Mouse (Mus musculus) left cerebral cortex, adult 18-20 months (tissue): Measurements from ENCODE around the gene Timp3. TPM values are rescaled to one million over a fixed set of nuclear protein-coding genes. Genes with fewer than 3 reads are reported as not detected.
"Not testable (repeated sequence)": the region's sequence is repeated elsewhere in the genome, so short reads cannot be mapped to it uniquely, and the experiment has no call there.

Experiments
- DNase-seq, 2 experiments: peaks; one replicate each; pipeline ENCODE4 v3.0.0; 2021 to 2022; ENCODE audit warnings: low spot score in 2 of 2, mixed read lengths in 1 of 2
- total RNA-seq, 2 experiments: library from RNA; stranded (reverse); gene quantifications; 2 replicates each; pipeline ENCODE4 v1.2.3; 2021

Gene Timp3
- total RNA-seq, 2 experiments from 2014 or later = 58.8 to 67.6 TPM

DNA sequence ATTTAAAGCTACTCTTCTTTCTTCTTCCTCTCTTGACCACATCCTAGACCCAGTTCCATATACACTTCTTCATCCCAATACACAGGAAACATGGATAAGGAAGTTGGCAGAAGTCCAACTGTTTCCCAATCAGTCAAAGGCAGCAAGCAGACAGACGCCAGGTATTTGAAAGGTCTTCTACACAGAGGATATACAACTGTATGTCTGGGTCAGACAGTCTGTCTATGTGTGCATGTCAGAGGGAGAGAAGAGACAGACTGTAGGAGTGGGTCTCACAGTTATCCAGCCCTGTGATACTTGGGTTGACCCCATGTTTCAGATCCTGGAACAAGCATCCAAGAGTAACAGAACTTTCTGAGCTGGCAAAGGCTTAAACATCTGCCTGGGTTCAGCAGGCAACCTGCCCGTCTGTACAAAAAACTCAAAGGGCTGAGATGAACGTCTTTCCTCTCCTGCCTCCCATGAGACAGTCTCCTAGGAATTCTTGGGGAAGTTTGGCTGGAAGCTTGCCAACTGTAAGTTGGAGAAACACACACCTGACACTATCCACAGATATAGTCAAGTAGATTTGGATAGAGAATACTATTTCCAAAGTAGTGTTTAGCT lies 46.2 kb downstream of the Timp3 start:
- no peak for DNase-seq

- no peak for DNase-seq
Observed at GRCm38 (mm10) chr10:86351287-86351686, 51.1 kb downstream of the Timp3 start.

- no peak for DNase-seq
Observed at GRCm38 (mm10) chr10:86352521-86352920, 52.3 kb downstream of the Timp3 start.

DNA sequence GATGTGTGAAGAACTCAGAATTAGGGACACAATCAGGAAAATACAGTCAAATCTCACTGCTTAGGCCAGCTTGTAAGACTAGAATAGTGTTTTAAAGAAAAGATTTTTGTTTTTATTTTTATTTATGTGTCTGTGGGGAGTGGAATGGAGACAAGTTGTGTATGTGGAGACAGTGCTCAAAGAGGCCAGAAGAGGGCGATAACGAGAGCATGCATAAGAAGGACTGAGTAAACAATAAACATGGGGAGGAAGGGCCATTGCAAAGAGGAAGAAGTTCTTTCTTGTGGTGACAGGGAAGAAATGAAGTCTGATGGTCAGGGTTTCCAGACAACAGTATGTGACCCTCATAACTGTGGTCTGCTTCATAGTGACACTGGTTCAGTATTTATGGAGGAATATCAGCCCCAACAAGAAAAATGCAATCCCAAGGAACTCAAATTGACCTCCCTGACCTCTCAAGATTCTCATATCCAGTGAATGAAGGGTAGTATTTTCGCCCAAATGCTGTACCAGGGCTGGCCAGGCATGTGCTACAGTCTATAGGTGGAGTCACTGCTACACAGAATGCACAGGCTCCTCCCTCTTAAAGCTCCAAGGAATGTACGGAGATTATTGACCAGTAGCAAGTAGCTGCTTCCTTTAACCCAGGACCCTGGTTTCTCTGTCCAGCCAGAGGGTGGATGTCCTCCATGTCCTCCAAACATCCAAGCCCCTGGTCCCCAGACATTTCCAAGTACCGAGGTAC lies 56.8 kb downstream of the Timp3 start:
- DNase-seq = no peak

DNA sequence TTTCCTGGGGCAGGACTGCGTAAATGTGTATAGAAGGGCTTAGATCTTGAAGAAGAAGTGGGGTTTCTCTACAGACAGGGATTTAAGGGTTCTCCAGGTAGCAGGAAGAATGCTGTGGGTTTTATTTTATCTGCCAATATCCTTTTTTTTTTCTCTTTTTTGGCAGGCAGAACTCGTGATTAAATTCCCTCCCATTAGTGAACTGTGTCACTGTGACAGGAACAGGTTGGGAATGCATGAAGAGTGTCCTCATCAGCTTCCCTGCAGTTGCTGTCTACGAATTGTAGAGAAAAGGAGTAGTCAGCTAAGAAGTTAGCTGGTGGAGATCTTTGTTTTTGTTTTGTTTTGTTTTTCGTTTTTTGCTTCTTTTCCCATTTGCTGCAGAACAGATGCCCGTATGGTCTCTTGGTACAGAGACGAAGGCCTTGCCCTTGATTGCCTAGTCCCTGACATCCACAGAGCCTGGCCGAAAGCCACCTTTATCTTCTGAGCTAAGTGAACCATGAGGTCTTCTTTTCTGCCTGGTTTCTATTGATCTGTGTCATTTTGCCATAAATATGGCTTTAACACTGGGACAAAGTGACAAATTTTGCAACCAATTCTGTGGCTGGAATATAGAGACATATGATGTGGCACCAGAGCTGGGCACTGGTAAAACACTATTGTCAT lies 58.3 kb downstream of the Timp3 start:
- DNase-seq = no peak

- DNase-seq = no peak
Observed at GRCm38 (mm10) chr10:86359208-86359607, 59.0 kb downstream of the Timp3 start.

DNA sequence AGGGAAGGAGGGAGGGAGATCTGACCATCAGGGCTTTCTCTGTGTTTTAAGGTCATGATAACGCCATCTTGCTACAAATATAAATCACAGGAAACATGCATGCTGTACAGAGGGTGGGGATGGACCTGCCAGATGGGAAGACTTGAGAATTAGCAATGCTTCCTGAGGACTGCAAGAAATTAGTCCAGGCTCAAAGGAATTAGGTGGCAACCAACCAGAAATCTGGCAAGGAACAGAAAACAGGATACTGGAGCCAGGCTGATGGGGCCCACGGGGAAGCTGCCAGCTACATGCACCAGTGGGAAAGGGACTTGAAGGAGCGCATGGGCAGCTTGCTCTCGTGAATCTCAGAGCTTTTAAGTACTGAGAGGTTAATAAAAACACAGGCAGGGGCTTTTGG lies 59.5 kb downstream of the Timp3 start:
- DNase-seq = no peak

- DNase-seq = no peak
Observed at GRCm38 (mm10) chr10:86363669-86364309, 63.6 kb downstream of the Timp3 start.

DNA sequence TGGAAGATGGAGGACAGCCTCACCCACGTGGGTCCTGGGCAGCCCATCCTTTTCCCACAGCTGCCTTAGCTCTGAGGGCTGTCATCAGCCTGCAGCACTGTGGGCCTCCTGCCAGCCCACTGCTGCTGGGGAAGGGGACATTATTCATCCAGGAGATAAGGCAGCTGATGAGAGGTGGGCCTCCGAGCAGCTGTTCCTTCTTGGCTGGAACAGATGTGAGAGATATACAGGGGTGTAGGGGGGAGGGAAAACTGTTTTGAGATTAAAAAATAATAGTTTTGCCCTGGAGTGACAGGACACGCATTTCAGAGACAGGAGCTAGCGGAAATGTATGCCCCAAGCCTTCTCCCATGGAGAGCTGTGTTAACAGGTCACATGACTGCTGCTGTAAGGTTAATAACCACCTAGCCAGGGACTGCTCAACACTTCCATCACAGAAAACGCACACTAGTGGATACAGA lies 65.5 kb downstream of the Timp3 start:
- DNase-seq = no peak

- no peak for DNase-seq
Observed at GRCm38 (mm10) chr10:86367346-86367745, 67.2 kb downstream of the Timp3 start.

- no peak for DNase-seq
Observed at GRCm38 (mm10) chr10:86368811-86369210, 68.6 kb downstream of the Timp3 start.

- no peak for DNase-seq
Observed at GRCm38 (mm10) chr10:86369346-86369745, 69.2 kb downstream of the Timp3 start.

GRCm38 (mm10) chr10:86371561-86371960 lies 71.4 kb downstream of the Timp3 start:
- no peak for DNase-seq

- no peak for DNase-seq
Observed at GRCm38 (mm10) chr10:86374061-86374460, 73.9 kb downstream of the Timp3 start.

DNA sequence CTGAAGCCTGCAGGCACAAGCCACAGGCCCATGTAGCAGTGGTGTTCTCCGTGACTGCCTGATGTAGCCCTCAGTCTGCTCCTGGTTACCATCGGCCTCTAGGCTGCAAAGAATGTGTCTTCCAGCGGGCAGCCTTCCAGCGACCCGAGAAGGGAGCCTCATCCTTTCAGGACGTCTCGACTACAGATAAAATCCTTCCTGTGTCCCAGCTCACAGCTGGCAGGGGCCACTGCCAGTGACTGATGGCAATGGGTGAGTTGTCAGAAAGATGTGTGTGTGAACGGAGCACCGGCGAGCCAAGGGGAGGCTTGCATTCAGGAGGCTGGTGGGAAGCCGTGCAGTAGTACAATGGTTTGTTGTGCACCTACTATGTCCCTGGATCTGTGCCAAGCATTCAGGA lies 75.7 kb downstream of the Timp3 start:
- DNase-seq = no peak

DNA sequence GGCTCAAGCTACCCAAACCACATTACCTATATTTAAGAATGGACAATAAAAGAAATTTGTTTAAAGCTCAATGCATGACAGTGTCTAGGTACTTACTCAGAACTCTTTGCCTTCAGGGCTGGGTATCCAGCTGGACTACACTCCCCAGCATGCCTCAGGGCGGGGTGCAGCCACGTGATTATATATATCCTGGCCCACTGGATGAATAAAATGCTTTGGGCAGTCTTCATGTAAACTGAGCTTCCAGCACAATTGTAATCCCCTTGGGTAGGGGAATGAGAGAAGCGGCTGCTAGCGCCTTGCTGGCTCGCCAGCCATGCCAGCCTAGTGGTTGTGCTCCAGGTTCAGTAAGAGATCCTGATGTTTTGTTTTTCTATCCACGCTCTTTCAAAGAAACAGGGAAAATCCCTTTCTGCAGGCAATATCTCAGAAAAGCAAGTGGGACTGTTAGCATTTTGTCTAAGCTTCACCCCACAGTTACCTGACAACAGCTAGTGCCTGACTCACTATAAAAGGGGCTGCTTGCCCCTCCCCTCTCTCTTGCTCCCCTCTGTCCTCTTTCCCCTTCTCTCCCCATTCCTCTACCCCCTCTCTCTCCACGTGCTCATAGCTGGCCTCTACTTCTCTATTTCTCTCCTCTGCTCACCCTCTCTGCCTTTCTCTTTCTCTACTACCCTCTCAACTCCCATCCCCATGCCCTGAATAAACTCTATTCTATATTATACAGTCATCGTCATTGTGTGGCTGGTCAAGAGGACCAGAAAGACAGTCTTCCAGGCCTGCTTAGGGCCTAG lies 76.4 kb downstream of the Timp3 start:
- no peak for DNase-seq

DNA sequence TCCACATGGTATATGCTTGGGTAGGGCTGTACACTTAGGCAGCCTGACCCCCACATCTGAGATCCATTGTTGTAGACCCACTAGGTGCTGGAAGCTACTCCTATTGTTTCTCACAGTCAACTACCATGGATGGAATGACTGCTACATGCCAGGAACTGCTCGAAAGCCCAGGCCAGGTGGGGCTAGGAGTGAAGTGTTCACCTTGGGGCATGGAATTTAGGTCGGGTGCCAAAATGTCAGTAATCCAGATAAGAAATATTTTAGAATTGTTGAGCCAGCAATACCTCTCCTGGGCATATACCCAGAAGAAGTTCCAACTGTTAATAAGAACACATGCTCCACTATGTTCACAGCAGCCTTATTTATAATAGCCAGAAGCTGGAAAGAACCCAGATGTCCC lies 78.6 kb downstream of the Timp3 start:
- DNase-seq = not testable (repeated sequence)

DNA sequence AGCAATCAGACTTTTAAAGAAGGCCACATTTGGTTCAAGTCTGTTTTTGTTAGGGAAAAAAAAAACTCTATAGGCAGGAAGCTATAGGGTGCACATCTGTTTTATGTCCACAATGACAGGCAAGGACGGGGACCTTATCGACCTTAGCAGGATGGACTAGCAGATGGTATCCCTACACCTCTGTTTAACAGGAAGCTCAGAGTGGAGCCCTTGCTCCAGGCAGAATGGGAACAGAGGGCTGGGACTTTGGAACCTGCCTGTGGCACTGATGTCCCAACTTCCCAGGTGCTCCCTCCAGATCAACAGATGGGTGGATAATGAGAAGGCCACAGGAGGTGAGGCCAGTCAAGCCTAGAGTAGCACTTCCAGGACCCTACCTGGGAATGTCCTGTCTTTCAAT lies 80.5 kb downstream of the Timp3 start:
- no peak for DNase-seq

DNA sequence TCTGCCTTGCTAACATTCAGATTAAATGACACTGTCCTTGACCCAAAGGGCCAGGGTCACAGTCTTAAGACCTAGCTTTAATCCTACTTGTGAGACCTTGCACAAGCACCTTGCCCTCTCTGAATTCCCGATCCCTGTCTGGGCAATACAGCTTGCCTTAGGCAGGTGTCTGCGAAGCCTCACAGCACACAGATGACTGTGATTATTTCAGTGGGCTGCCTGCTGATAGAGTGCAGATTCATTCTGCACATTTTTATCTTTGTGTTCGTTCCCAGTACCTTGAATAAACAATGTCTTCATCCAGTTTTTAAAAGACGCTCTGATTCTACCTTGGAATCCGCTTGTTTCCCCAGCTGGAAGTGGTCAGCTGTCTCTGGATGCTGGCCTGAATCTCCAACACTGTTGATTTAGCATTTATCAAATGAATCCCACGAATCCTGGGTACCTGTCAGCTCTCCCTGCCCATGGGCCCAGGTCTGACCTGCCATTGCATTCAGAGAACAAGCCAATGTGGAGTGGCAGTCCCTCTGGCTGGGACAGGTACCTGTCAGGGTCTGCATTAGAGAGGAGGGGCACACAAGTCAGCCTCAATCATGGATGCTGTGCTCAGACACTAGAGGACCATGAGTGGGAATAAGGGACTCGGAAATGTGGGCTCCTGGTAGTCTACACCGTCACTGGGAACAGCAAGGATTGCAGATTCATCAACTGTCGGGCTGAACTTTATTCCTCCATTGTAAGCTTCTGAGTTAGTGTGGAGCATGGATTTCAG lies 81.2 kb downstream of the Timp3 start:
- no peak for DNase-seq

GRCm38 (mm10) chr10:86381922-86382260 lies 81.7 kb downstream of the Timp3 start:
- DNase-seq = no peak
